In genomic region chr8:80872688-80873087, GRCm38 (mm10) we compare ENCODE assay signal across 10 mouse cellular contexts. TPM values are rescaled to one million over a fixed set of nuclear protein-coding genes. Genes with fewer than 3 reads are reported as not detected.
DNase-seq lines count a peak whose midpoint lies in the region; ATAC-seq lines count a peak whose summit lies in the region.
"Had no signal": no experiment of that assay in that cellular context is flagged by ENCODE, and none has a peak within 500 bp of the region (broad histone marks: within the 10 kb centered on the region; RNA-seq: fewer than 3 reads in every experiment).

No protein-coding gene starts in this region.

- no peak overlapping the region for H3K4me2 ChIP-seq in heart, embryonic 13.5 days
- H3K4me2 ChIP-seq in midbrain, embryonic 11.5 days = no peak overlapping the region
- H3K4me2 ChIP-seq in midbrain, embryonic 15.5 days = no peak overlapping the region
- H3K4me2 ChIP-seq: limb, embryonic 12.5 days had no signal

- WGBS in heart, embryonic 13.5 days = 58% methylated on average over 4 of the region's 4 CpGs
- 38% methylated on average over 4 of the region's 4 CpGs for WGBS in midbrain, embryonic 11.5 days
- WGBS in midbrain, embryonic 15.5 days = 39% methylated on average over 4 of the region's 4 CpGs

- no peak for DNase-seq in heart, postnatal 14 days
- peak; percentile 59 for DNase-seq in midbrain, embryonic 11.5 days (ENCODE audit: low spot score, missing footprints)
- peak; percentile 92 to 95 for DNase-seq in cerebellum, postnatal 10 days
- DNase-seq in testis, postnatal 10 days (ENCODE audit: low spot score) = peak; percentile 50
- DNase-seq in ovary, postnatal 10 days (ENCODE audit: low spot score) = no peak
- DNase-seq: lung, postnatal 4 days; thymus, postnatal 14 days had no signal

- H3K27me3 ChIP-seq in heart, embryonic 13.5 days (replicated peaks) = no peaks in the 10 kb centered on the region
- H3K27me3 ChIP-seq in midbrain, embryonic 11.5 days (ENCODE audit: control insufficient read depth, insufficient read depth, low read length) = no peaks in the 10 kb centered on the region
- H3K27me3 ChIP-seq in midbrain, embryonic 15.5 days (replicated peaks) = no peaks in the 10 kb centered on the region
- H3K27me3 ChIP-seq: limb, embryonic 12.5 days had no signal

- H3K4me1 ChIP-seq in heart, embryonic 13.5 days = peaks cover 85% of the 10 kb centered on the region
- H3K4me1 ChIP-seq in midbrain, embryonic 11.5 days (ENCODE audit: control insufficient read depth, insufficient read depth, low read length) = peaks cover 8% of the 10 kb centered on the region
- peaks cover 23% of the 10 kb centered on the region for H3K4me1 ChIP-seq in midbrain, embryonic 15.5 days

- H3K27ac ChIP-seq in heart, embryonic 13.5 days (replicated peaks) = peak overlapping the region; percentile 37; the same call in 1 of the 2 replicates
- H3K27ac ChIP-seq in midbrain, embryonic 11.5 days (ENCODE audit: low read depth, low read length) = no peak overlapping the region
- H3K27ac ChIP-seq in midbrain, embryonic 15.5 days = no peak overlapping the region
- H3K27ac ChIP-seq: limb, embryonic 12.5 days had no signal

- no peak for ATAC-seq in heart, embryonic 13.5 days (ENCODE audit: extremely low read depth, insufficient number of reproducible peaks, low FRiP score, low TSS enrichment)
- no peak for ATAC-seq in midbrain, embryonic 11.5 days (ENCODE audit: low FRiP score)
- no peak for ATAC-seq in midbrain, embryonic 15.5 days (replicated peaks)

- intact Hi-C loops in heart, postnatal 14 days (cut with DNase I) = loop anchor here (5.0 kb wide), 1 partner anchor 35 kb away; no protein-coding TSS in a partner anchor

- H3K9me3 ChIP-seq in heart, embryonic 13.5 days = no peaks in the 10 kb centered on the region
- no peaks in the 10 kb centered on the region for H3K9me3 ChIP-seq in midbrain, embryonic 11.5 days (ENCODE audit: control insufficient read depth, low read length)
- H3K9me3 ChIP-seq in midbrain, embryonic 15.5 days = no peaks in the 10 kb centered on the region
- H3K9me3 ChIP-seq: limb, embryonic 12.5 days had no signal

- H3K9ac ChIP-seq in heart, embryonic 13.5 days = 0 out of 2 replicates have a peak overlapping the region, but pooled peaks have one; percentile 56
- no peak overlapping the region for H3K9ac ChIP-seq in midbrain, embryonic 11.5 days (ENCODE audit: low read length)
- H3K9ac ChIP-seq in midbrain, embryonic 15.5 days = no peak overlapping the region
- H3K9ac ChIP-seq: limb, embryonic 12.5 days had no signal

- H3K4me3 ChIP-seq in heart, embryonic 13.5 days = no peak overlapping the region
- no peak overlapping the region for H3K4me3 ChIP-seq in midbrain, embryonic 11.5 days (ENCODE audit: low read depth, low read length)
- no peak overlapping the region for H3K4me3 ChIP-seq in midbrain, embryonic 15.5 days
- H3K4me3 ChIP-seq: limb, embryonic 12.5 days had no signal

- H3K36me3 ChIP-seq in heart, embryonic 13.5 days = peaks cover 5% of the 10 kb centered on the region
- H3K36me3 ChIP-seq in midbrain, embryonic 11.5 days (ENCODE audit: control insufficient read depth, insufficient read depth, low read length) = no peaks in the 10 kb centered on the region
- H3K36me3 ChIP-seq in midbrain, embryonic 15.5 days (replicated peaks) = no peaks in the 10 kb centered on the region
- H3K36me3 ChIP-seq: limb, embryonic 12.5 days had no signal

RNA-seq across cellular contexts. Expression of gene Gab1, which starts 7.6 kb away (rescaled TPM):
- polyA plus RNA-seq in heart, embryonic 13.5 days (2015; fragmentation: Nextera tagmentation; extraction: Ambion mirVana) = 26.6 and 28.8 TPM in 2 replicates
- 10 to 100 TPM; 35.5 to 40.0 TPM for total RNA-seq in heart, postnatal 14 days (2021)
- 17.2 and 18.0 TPM in 2 replicates for polyA plus RNA-seq in midbrain, embryonic 11.5 days (2014; fragmentation: Nextera tagmentation; extraction: Ambion mirVana)
- 8.6 and 9.3 TPM in 2 replicates for polyA plus RNA-seq in midbrain, embryonic 15.5 days (2015; fragmentation: Nextera tagmentation; extraction: Ambion mirVana)

Comparison
In these comparisons a context has a peak if more than half of its experiments do, and no peak if none do; other contexts are left out.
1. DNase-seq: peak in midbrain, embryonic 11.5 days (single experiment), cerebellum, postnatal 10 days (2 of 2) and testis, postnatal 10 days (single experiment); none in heart, postnatal 14 days (0 of 2) and ovary, postnatal 10 days (single experiment).